Mouse (Mus musculus) v-Abl transformed pro-B cells (cell line): Measurements from ENCODE around the gene Zfp865.

ENCODE experiments used
- in situ Hi-C, 2 experiments: fragments of 400-800 bp; cut with MboI; formaldehyde crosslinking; loops; one replicate each; pipeline ENCODE4 v1.15.1; 2025; ENCODE audit not compliant: unreplicated experiment in 2 of 2

Zfp865 gene

DNA sequence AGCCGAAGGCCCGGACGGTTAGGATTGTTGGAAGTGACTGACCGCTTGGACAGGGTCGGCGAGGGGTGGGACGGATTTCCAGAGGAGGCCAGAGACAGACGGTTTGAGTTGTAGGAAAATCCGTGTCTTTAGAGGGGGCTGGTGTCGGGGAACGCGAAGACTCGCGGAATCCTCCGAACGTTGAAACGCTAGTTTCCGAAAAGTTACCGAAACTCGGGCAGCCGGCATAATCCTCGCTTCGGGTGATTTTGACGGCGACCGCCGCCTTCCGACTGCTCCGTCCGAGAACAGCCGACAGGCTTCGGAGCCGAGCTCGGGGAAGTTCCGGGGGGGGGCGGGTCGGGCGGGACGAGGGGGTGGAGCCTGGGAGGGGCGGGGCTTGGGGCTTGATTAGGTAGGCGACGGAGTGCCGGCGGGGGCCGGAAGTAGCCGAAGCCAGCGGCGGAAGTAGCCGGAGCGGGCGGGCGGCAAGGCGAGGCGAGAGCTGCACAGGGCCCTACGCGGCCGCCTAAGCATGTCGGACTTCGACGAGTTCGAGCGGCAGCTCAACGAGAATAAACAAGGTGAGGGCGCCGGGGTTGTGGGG is 41.7 kb downstream of the Zfp865 start, which contains the start of gene U2af2:
U2af2 (plus strand) TSS at position 370 of the 586 bp plus-strand sequence.
- in situ Hi-C loops: loop anchor here (10.0 to 25.0 kb wide), 2 partner anchors 400 to 1093 kb away; partner anchors contain the start of genes Ppp6r1 (in 1 of the 2) and Zfp787 (in 1 of the 2)

GRCm38 (mm10) chr7:5062360-5063001 is 42.3 kb downstream of the Zfp865 start:
- in situ Hi-C loops: loop anchor here (10.0 to 25.0 kb wide), 2 partner anchors 400 to 1092 kb away; partner anchors contain the start of genes Ppp6r1 (in 1 of the 2) and Zfp787 (in 1 of the 2)

DNA sequence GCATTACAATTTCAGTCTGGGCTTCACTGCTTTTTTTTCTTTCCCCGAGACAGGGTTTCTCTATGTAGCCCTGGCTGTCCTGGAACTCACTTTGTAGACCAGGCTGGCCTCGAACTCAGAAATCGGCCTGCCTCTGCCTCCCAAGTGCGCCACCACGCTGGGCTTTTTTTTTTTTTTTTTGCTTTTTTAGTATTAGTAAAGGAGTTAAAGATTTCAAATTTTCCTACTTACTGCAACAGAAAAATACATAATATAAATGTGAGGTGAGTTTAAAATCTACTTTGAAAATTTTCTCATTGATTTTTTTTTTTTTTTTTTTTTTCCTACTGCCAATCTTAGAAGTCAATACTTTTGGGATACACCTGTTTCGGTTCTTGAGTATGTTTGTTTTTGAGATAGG is 44.7 kb downstream of the Zfp865 start:
- in situ Hi-C loops: loop anchor here (10.0 to 25.0 kb wide), 2 partner anchors 403 to 1090 kb away; partner anchors contain the start of genes Ppp6r1 (in 1 of the 2) and Zfp787 (in 1 of the 2)

- in situ Hi-C loops: loop anchor here in 1 of 2 experiments (25.0 kb wide), 1 partner anchor 411 kb away; the partner anchor contains the start of gene Ppp6r1
Measured at GRCm38 (mm10) chr7:5073586-5073985, 53.4 kb downstream of the Zfp865 start.

GRCm38 (mm10) chr7:5074984-5075383 is 54.8 kb downstream of the Zfp865 start:
- in situ Hi-C loops: loop anchor here in 1 of 2 experiments (25.0 kb wide), 1 partner anchor 413 kb away; the partner anchor contains the start of gene Ppp6r1

- in situ Hi-C loops: no loop called here
Measured at GRCm38 (mm10) chr7:5076931-5077330, 56.8 kb downstream of the Zfp865 start.

GRCm38 (mm10) chr7:5079365-5080009 is 59.3 kb downstream of the Zfp865 start:
- in situ Hi-C loops: loop anchor here in 1 of 2 experiments (10.0 kb wide), 1 partner anchor 1205 kb away; the partner anchor contains the start of gene Zfp667

DNA sequence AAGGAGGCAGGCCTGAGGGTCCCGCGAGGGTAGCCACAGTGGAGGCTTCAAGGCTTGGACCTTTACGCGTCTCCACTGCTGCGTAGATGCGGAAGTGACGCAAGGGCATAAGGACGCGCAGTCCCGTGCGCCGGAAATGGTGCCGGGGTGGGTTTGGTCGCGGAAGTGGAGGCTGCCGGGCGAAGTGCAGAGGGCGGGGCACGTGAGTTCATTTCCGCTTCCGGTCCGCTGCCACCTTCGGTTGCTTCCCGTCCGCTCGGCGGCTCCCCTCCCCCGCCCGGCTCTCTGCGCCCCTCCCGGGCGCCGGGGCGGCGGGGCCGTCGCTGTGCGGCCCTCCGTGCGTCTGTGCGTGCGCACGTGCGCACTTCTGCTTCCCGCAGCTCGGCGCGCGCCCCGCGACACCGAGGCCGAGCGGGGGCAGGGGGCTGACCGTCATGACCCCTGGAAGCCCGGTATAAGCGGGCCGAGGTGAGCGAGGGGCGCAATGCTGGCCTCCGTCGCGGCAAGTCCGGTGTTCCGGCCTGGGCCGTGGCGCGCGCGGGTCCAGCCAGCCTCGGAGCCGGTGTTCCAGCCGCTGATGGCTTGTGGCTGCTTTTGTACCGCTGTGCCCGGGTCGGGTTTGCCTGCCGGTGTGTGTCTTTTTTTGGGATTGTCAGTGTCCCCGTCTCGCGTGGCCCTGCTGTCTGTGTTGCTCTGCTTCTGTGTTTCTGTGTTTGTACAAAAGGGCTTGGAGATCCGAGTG is 60.0 kb downstream of the Zfp865 start, which contains the start of gene Epn1:
Epn1 (plus strand) TSS at position 226 of the 742 bp plus-strand sequence.
- in situ Hi-C loops: loop anchor here in 1 of 2 experiments (10.0 kb wide), 1 partner anchor 1205 kb away; the partner anchor contains the start of gene Zfp667

DNA sequence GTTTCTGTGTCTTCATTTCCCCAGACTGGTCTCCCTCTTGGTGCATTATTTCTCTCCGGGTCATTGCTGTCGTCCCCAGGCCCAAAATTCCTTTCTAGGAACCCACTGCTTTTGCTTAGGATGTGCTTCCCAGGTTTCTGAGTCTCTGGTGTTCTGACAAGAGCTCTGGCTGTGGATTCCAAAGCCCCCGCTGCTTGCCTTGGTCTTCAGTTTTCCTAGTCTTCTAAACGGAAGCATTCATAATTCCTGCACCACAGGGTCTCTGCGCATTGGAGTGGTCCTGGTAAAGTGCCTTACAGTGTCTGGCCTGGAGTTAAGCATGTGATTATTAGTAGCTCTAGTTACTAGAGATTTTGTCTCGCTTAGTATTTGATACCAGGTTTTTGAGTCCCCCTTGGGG is 60.6 kb downstream of the Zfp865 start:
- in situ Hi-C loops: loop anchor here in 1 of 2 experiments (10.0 kb wide), 1 partner anchor 1204 kb away; the partner anchor contains the start of gene Zfp667

DNA sequence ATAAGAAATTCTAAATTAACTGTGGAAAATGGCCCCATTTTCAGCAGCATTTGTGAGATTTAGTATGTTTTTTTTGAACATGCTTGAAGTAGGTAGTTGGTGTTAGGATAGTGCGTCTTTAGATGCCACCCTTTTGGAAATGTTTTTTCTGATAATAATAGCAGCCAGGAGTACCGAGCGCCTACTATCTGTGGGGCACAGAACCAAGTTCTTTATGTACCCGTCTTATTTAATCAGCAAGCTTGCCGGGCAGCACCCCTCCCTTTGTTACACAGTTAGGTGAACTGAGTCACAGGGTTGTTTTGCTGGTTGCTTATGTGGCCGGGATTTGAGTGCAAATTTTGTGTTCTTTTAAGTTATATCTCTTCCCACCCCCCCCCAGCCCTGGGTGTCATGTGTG is 61.1 kb downstream of the Zfp865 start:
- in situ Hi-C loops: loop anchor here in 1 of 2 experiments (10.0 kb wide), 1 partner anchor 1204 kb away; the partner anchor contains the start of gene Zfp667

DNA sequence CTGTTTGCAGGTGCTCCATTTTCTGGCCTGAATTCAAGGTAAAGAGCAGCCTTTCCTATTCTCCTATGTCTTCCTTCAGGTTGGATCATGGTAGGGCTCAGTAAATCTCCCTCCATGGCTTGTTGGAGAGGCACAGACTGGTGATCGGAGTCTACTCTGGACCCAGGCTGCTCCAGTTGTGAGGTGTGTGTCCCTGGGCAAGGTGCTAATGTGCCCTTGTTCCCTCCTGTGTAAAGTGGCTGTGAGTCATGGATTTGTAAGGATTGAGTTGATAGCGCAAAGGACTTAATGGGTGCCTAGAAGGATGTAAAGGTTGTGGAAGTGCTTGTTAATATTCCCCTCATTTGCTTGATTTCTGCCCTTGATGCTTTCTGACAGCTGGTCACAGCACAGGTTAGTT is 61.8 kb downstream of the Zfp865 start:
- in situ Hi-C loops: loop anchor here in 1 of 2 experiments (10.0 kb wide), 1 partner anchor 1203 kb away; the partner anchor contains the start of gene Zfp667

GRCm38 (mm10) chr7:5083325-5084105 is 63.3 kb downstream of the Zfp865 start:
- in situ Hi-C loops: loop anchor here in 1 of 2 experiments (10.0 kb wide), 1 partner anchor 1201 kb away; the partner anchor contains the start of gene Zfp667

DNA sequence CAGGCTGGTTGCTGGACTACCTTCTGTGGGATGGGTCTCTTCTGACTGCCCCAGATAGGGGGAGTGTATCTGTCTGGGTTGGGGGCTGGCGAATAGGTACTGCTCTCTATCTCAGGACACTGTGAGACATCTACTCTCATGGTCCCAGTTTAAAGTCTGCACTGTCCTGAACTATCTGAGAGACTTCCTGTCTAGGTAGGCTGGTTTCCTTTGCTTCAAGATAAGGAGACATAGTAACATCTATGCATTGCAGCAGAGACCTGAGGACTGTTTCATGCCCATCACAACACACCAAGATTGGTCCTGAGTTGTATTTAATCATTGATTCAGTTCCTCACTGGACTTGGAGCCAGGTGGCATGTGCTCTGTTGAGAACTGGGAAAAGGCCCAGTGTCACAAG is 65.3 kb downstream of the Zfp865 start:
- in situ Hi-C loops: loop anchor here in 1 of 2 experiments (10.0 kb wide), 1 partner anchor 1199 kb away; the partner anchor contains the start of gene Zfp667
